Mouse (Mus musculus): ENCODE results near the gene Eya3. TPM values are rescaled to one million over a fixed set of nuclear protein-coding genes. Genes with fewer than 3 reads are reported as not detected.

The Eya3 gene
- polyA plus RNA-seq, 1 experiment from 2014 or later = 17.4 TPM

- Histone ChIP-seq H3K4me1 (replicated peaks) (peaks cover 9% of the 10 kb centered on the region), H3K4me2 (no peak overlapping the region), H3K27ac (no peak overlapping the region), H3K27me3 (no peaks in the 10 kb centered on the region), H3K9ac (no peak overlapping the region), H3K4me3 (no peak overlapping the region), H3K36me3 (no peaks in the 10 kb centered on the region), H3K9me3 (replicated peaks) (no peaks in the 10 kb centered on the region; the same call in 1 of the 2 replicates)
- ATAC-seq (replicated peaks; ENCODE audit: insufficient number of reproducible peaks, insufficient read depth, low FRiP score, low read depth) = no peak
- WGBS = 76% methylated on average over 3 of the region's 3 CpGs
These were observed 28.3 kb upstream of the Eya3 start for GRCm38 (mm10) chr4:132610301-132610984.

- no peak overlapping the region for H3K9ac ChIP-seq
- no peaks in the 10 kb centered on the region; the same call in 1 of the 2 replicates for H3K9me3 ChIP-seq (replicated peaks)
- 81% methylated on average over 8 of the region's 8 CpGs for WGBS
- H3K36me3 ChIP-seq = no peaks in the 10 kb centered on the region
- no peak overlapping the region for H3K4me3 ChIP-seq
- H3K4me1 ChIP-seq (replicated peaks) = peaks cover 9% of the 10 kb centered on the region
- no peaks in the 10 kb centered on the region for H3K27me3 ChIP-seq
- H3K4me2 ChIP-seq = no peak overlapping the region
- H3K27ac ChIP-seq = no peak overlapping the region
- no peak for ATAC-seq (replicated peaks; ENCODE audit: insufficient number of reproducible peaks, insufficient read depth, low FRiP score, low read depth)
These were observed 27.5 kb upstream of the Eya3 start for GRCm38 (mm10) chr4:132611320-132611719.

- 87% methylated on average over 6 of the region's 6 CpGs for WGBS
- ATAC-seq (replicated peaks; ENCODE audit: insufficient number of reproducible peaks, insufficient read depth, low FRiP score, low read depth) = no peak
- no peaks in the 10 kb centered on the region for H3K27me3 ChIP-seq
These were observed 20.9 kb upstream of the Eya3 start for GRCm38 (mm10) chr4:132617873-132618272.

GRCm38 (mm10) chr4:132618850-132619375, 19.9 kb upstream of the Eya3 start:
- no peaks in the 10 kb centered on the region for H3K36me3 ChIP-seq
- ATAC-seq (replicated peaks; ENCODE audit: insufficient number of reproducible peaks, insufficient read depth, low FRiP score, low read depth) = 0 out of 2 replicates have a peak, but pooled peaks have one; percentile 18
- H3K27ac ChIP-seq = 0 out of 2 replicates have a peak overlapping the region, but pooled peaks have one; percentile 1
- H3K4me2 ChIP-seq = no peak overlapping the region
- no peaks in the 10 kb centered on the region for H3K27me3 ChIP-seq
- H3K4me1 ChIP-seq (replicated peaks) = no peaks in the 10 kb centered on the region
- H3K9ac ChIP-seq = no peak overlapping the region
- H3K9me3 ChIP-seq (replicated peaks) = no peaks in the 10 kb centered on the region; the same call in 1 of the 2 replicates
- H3K4me3 ChIP-seq = no peak overlapping the region
- 67% methylated on average over 10 of the region's 10 CpGs for WGBS

More at GRCm38 (mm10) chr4:132617873-132618272, 20.9 kb upstream of the Eya3 start:
- H3K36me3 ChIP-seq = no peaks in the 10 kb centered on the region
- H3K9ac ChIP-seq = no peak overlapping the region
- H3K4me3 ChIP-seq = no peak overlapping the region
- H3K4me2 ChIP-seq = no peak overlapping the region
- no peaks in the 10 kb centered on the region for H3K4me1 ChIP-seq (replicated peaks)
- H3K27ac ChIP-seq = no peak overlapping the region
- no peaks in the 10 kb centered on the region; the same call in 1 of the 2 replicates for H3K9me3 ChIP-seq (replicated peaks)

GRCm38 (mm10) chr4:132620134-132620533, 18.7 kb upstream of the Eya3 start:
- ATAC-seq (replicated peaks; ENCODE audit: insufficient number of reproducible peaks, insufficient read depth, low FRiP score, low read depth) = no peak
- Histone ChIP-seq H3K4me2 (no peak overlapping the region), H3K9ac (no peak overlapping the region), H3K27ac (no peak overlapping the region), H3K4me3 (no peak overlapping the region), H3K27me3 (no peaks in the 10 kb centered on the region), H3K9me3 (replicated peaks) (no peaks in the 10 kb centered on the region), H3K4me1 (replicated peaks) (no peaks in the 10 kb centered on the region), H3K36me3 (no peaks in the 10 kb centered on the region)
- 84% methylated on average over 4 of the region's 4 CpGs for WGBS

GRCm38 (mm10) chr4:132621287-132622068, 17.3 kb upstream of the Eya3 start:
- no peaks in the 10 kb centered on the region for H3K9me3 ChIP-seq (replicated peaks)
- no peak for ATAC-seq (replicated peaks; ENCODE audit: insufficient number of reproducible peaks, insufficient read depth, low FRiP score, low read depth)
- no peak overlapping the region for H3K9ac ChIP-seq
- no peak overlapping the region for H3K27ac ChIP-seq
- H3K36me3 ChIP-seq = no peaks in the 10 kb centered on the region
- no peak overlapping the region for H3K4me2 ChIP-seq
- 70% methylated on average over 7 of the region's 7 CpGs for WGBS
- H3K4me3 ChIP-seq = no peak overlapping the region
- no peaks in the 10 kb centered on the region for H3K27me3 ChIP-seq
- H3K4me1 ChIP-seq (replicated peaks) = no peaks in the 10 kb centered on the region

GRCm38 (mm10) chr4:132624034-132624657, 14.6 kb upstream of the Eya3 start:
- H3K4me3 ChIP-seq = no peak overlapping the region
- no peaks in the 10 kb centered on the region for H3K36me3 ChIP-seq
- H3K4me2 ChIP-seq = no peak overlapping the region
- no peaks in the 10 kb centered on the region for H3K27me3 ChIP-seq
- ATAC-seq (replicated peaks; ENCODE audit: insufficient number of reproducible peaks, insufficient read depth, low FRiP score, low read depth) = no peak
- H3K4me1 ChIP-seq (replicated peaks) = no peaks in the 10 kb centered on the region
- H3K27ac ChIP-seq = no peak overlapping the region
- no peaks in the 10 kb centered on the region for H3K9me3 ChIP-seq (replicated peaks)
- 76% methylated on average over 5 of the region's 5 CpGs for WGBS
- no peak overlapping the region for H3K9ac ChIP-seq

GRCm38 (mm10) chr4:132628830-132629229, 10.0 kb upstream of the Eya3 start:
- Histone ChIP-seq H3K27me3 (no peaks in the 10 kb centered on the region), H3K27ac (no peak overlapping the region), H3K4me3 (no peak overlapping the region), H3K4me1 (replicated peaks) (no peaks in the 10 kb centered on the region), H3K36me3 (no peaks in the 10 kb centered on the region), H3K9me3 (replicated peaks) (no peaks in the 10 kb centered on the region), H3K9ac (no peak overlapping the region), H3K4me2 (no peak overlapping the region)
- no peak for ATAC-seq (replicated peaks; ENCODE audit: insufficient number of reproducible peaks, insufficient read depth, low FRiP score, low read depth)
- 18% methylated on average over 2 of the region's 2 CpGs for WGBS

- no peaks in the 10 kb centered on the region for H3K27me3 ChIP-seq
- H3K4me1 ChIP-seq (replicated peaks) = peaks cover 7% of the 10 kb centered on the region
- H3K9ac ChIP-seq = no peak overlapping the region
- WGBS = 88% methylated on average over 2 of the region's 2 CpGs
- no peak overlapping the region for H3K27ac ChIP-seq
- H3K9me3 ChIP-seq (replicated peaks) = no peaks in the 10 kb centered on the region
- no peaks in the 10 kb centered on the region for H3K36me3 ChIP-seq
- H3K4me2 ChIP-seq = no peak overlapping the region
- no peak overlapping the region for H3K4me3 ChIP-seq
- ATAC-seq (replicated peaks; ENCODE audit: insufficient number of reproducible peaks, insufficient read depth, low FRiP score, low read depth) = no peak
These were observed 2.8 kb upstream of the Eya3 start for GRCm38 (mm10) chr4:132635971-132636370.

GRCm38 (mm10) chr4:132636554-132636953, 2.2 kb upstream of the Eya3 start:
- no peaks in the 10 kb centered on the region for H3K27me3 ChIP-seq
- no peaks in the 10 kb centered on the region for H3K36me3 ChIP-seq
- no peaks in the 10 kb centered on the region for H3K9me3 ChIP-seq (replicated peaks)
- H3K9ac ChIP-seq = no peak overlapping the region
- H3K27ac ChIP-seq = no peak overlapping the region
- no peak overlapping the region for H3K4me2 ChIP-seq
- no peak for ATAC-seq (replicated peaks; ENCODE audit: insufficient number of reproducible peaks, insufficient read depth, low FRiP score, low read depth)
- H3K4me1 ChIP-seq (replicated peaks) = peaks cover 7% of the 10 kb centered on the region
- 52% methylated on average over 4 of the region's 4 CpGs for WGBS
- no peak overlapping the region for H3K4me3 ChIP-seq

- peak overlapping the region; percentile 94 for H3K9ac ChIP-seq
- no peaks in the 10 kb centered on the region for H3K27me3 ChIP-seq
- ATAC-seq (replicated peaks; ENCODE audit: insufficient number of reproducible peaks, insufficient read depth, low FRiP score, low read depth) = peak; percentile 58; the same call in 1 of the 2 replicates
- peaks cover 7% of the 10 kb centered on the region for H3K4me1 ChIP-seq (replicated peaks)
- H3K9me3 ChIP-seq (replicated peaks) = no peaks in the 10 kb centered on the region
- 0% methylated on average over 35 of the region's 35 CpGs for WGBS
- peaks cover 11% of the 10 kb centered on the region; the same call in 1 of the 2 replicates for H3K36me3 ChIP-seq
- H3K27ac ChIP-seq = peak overlapping the region; percentile 92
- H3K4me2 ChIP-seq = peak overlapping the region; percentile 90
- H3K4me3 ChIP-seq = peak overlapping the region; percentile 100
These were observed 465 bp downstream of the Eya3 start for GRCm38 (mm10) chr4:132639191-132639713.

Measured in heart, embryonic 15.5 days (tissue).